Comparison of ENCODE assay signal across 9 mouse cellular contexts in genomic region chr5:134101322-134101721, GRCm38 (mm10). TPM values are rescaled to one million over a fixed set of nuclear protein-coding genes. Genes with fewer than 3 reads are reported as not detected.
DNase-seq lines count a peak whose midpoint lies in the region; ATAC-seq and TF ChIP-seq lines count a peak whose summit lies in the region.
"Had no signal": no experiment of that assay in that cellular context is flagged by ENCODE, and none has a peak within 500 bp of the region (broad histone marks: within the 10 kb centered on the region; RNA-seq: fewer than 3 reads in every experiment).

No protein-coding gene starts in this region.

- peak overlapping the region; percentile 2; the same call in 1 of the 2 replicates for H3K27ac ChIP-seq in heart, embryonic 10.5 days
- H3K27ac ChIP-seq in forebrain, postnatal 0 days (ENCODE audit: low read depth, low read length) = no peak overlapping the region
- peak overlapping the region; percentile 84 for H3K27ac ChIP-seq in kidney, embryonic 16.5 days (ENCODE audit: low read length)
- no peak overlapping the region for H3K27ac ChIP-seq in neural tube, embryonic 14.5 days (ENCODE audit: low read depth, low read length)
- no peak overlapping the region for H3K27ac ChIP-seq in lung, postnatal 0 days (ENCODE audit: low read length)
- H3K27ac ChIP-seq: liver, embryonic 12.5 days had no signal

- intact Hi-C loops in heart, postnatal 14 days (cut with DNase I) = no loop called here

- H3K4me1 ChIP-seq in heart, embryonic 10.5 days = peaks cover 37% of the 10 kb centered on the region
- H3K4me1 ChIP-seq in forebrain, postnatal 0 days (ENCODE audit: insufficient read depth) = peaks cover 15% of the 10 kb centered on the region; the same call in 1 of the 2 replicates
- peaks cover 30% of the 10 kb centered on the region for H3K4me1 ChIP-seq in kidney, embryonic 16.5 days (ENCODE audit: insufficient read depth, low read length)
- peaks cover 18% of the 10 kb centered on the region for H3K4me1 ChIP-seq in neural tube, embryonic 14.5 days (ENCODE audit: control insufficient read depth, insufficient read depth, low read length)
- no peaks in the 10 kb centered on the region; the same call in 1 of the 2 replicates for H3K4me1 ChIP-seq in lung, postnatal 0 days (ENCODE audit: insufficient read depth, low read depth, low read length)

- no peak for ATAC-seq in forebrain, postnatal 0 days
- no peak for ATAC-seq in kidney, embryonic 16.5 days (ENCODE audit: low FRiP score, low TSS enrichment)
- ATAC-seq in neural tube, embryonic 14.5 days (ENCODE audit: low read depth) = no peak
- ATAC-seq in lung, postnatal 0 days = no peak
- ATAC-seq: liver, embryonic 12.5 days had no signal

- WGBS in heart, embryonic 10.5 days = 60% methylated on average over 5 of the region's 5 CpGs
- 65% methylated on average over 5 of the region's 5 CpGs for WGBS in forebrain, postnatal 0 days
- WGBS in kidney, embryonic 16.5 days = 46% methylated on average over 5 of the region's 5 CpGs
- WGBS in neural tube, embryonic 14.5 days = 59% methylated on average over 5 of the region's 5 CpGs
- 60% methylated on average over 5 of the region's 5 CpGs for WGBS in lung, postnatal 0 days

- H3K36me3 ChIP-seq in heart, embryonic 10.5 days = peaks cover 7% of the 10 kb centered on the region; the same call in 1 of the 2 replicates
- H3K36me3 ChIP-seq in forebrain, postnatal 0 days (ENCODE audit: insufficient read depth) = 0 out of 2 replicates have a peak, but pooled peaks cover 6% of the 10 kb centered on the region
- H3K36me3 ChIP-seq in kidney, embryonic 16.5 days (ENCODE audit: insufficient read depth, low read length) = no peaks in the 10 kb centered on the region
- no peaks in the 10 kb centered on the region; the same call in 1 of the 2 replicates for H3K36me3 ChIP-seq in neural tube, embryonic 14.5 days (ENCODE audit: control insufficient read depth, insufficient read depth, low read length)
- H3K36me3 ChIP-seq in lung, postnatal 0 days (ENCODE audit: insufficient read depth, low read length) = no peaks in the 10 kb centered on the region
- H3K36me3 ChIP-seq: liver, embryonic 12.5 days had no signal

- no peak for TF ChIP-seq EP300 in lung, postnatal 0 days (IDR thresholded peaks at IDR 0.05)

- H3K4me2 ChIP-seq in forebrain, postnatal 0 days (ENCODE audit: low read depth) = peak overlapping the region; percentile 85
- H3K4me2 ChIP-seq in kidney, embryonic 16.5 days (replicated peaks; ENCODE audit: low read depth, low read length) = peak overlapping the region; percentile 96
- peak overlapping the region; percentile 58 for H3K4me2 ChIP-seq in neural tube, embryonic 14.5 days (ENCODE audit: low read depth, low read length)
- no peak overlapping the region for H3K4me2 ChIP-seq in lung, postnatal 0 days (replicated peaks; ENCODE audit: low read depth, low read length)

- 0 out of 2 replicates have a peak overlapping the region, but pooled peaks have one; percentile 81 for H3K9ac ChIP-seq in forebrain, postnatal 0 days
- H3K9ac ChIP-seq in kidney, embryonic 16.5 days (replicated peaks; ENCODE audit: low read length) = peak overlapping the region; percentile 48
- H3K9ac ChIP-seq in neural tube, embryonic 14.5 days (replicated peaks; ENCODE audit: low read depth, low read length) = peak overlapping the region; percentile 28; the same call in 1 of the 2 replicates
- H3K9ac ChIP-seq in lung, postnatal 0 days (replicated peaks; ENCODE audit: low read depth) = no peak overlapping the region
- H3K9ac ChIP-seq: liver, embryonic 12.5 days had no signal

- H3K27me3 ChIP-seq in heart, embryonic 10.5 days (ENCODE audit: insufficient read depth, poor library complexity, severe bottlenecking) = no peaks in the 10 kb centered on the region
- H3K27me3 ChIP-seq in forebrain, postnatal 0 days (ENCODE audit: insufficient read depth, low read length) = no peaks in the 10 kb centered on the region
- no peaks in the 10 kb centered on the region for H3K27me3 ChIP-seq in kidney, embryonic 16.5 days (ENCODE audit: insufficient read depth, low read length)
- no peaks in the 10 kb centered on the region for H3K27me3 ChIP-seq in neural tube, embryonic 14.5 days (ENCODE audit: control insufficient read depth, insufficient read depth, low read length)
- no peaks in the 10 kb centered on the region for H3K27me3 ChIP-seq in lung, postnatal 0 days (replicated peaks; ENCODE audit: insufficient read depth, low read length)

- no peak overlapping the region for H3K4me3 ChIP-seq in heart, embryonic 10.5 days
- H3K4me3 ChIP-seq in forebrain, postnatal 0 days (ENCODE audit: low read depth, low read length) = peak overlapping the region; percentile 81
- peak overlapping the region; percentile 85 for H3K4me3 ChIP-seq in kidney, embryonic 16.5 days (ENCODE audit: low read length)
- H3K4me3 ChIP-seq in neural tube, embryonic 14.5 days (ENCODE audit: low read depth, low read length) = peak overlapping the region; percentile 81
- no peak overlapping the region for H3K4me3 ChIP-seq in lung, postnatal 0 days (ENCODE audit: low read depth, low read length)
- H3K4me3 ChIP-seq: liver, embryonic 12.5 days had no signal

- TF ChIP-seq CTCF in forebrain, postnatal 0 days (IDR thresholded peaks at IDR 0.05; ENCODE audit: low read depth) = no peak
- TF ChIP-seq CTCF in lung, postnatal 0 days (IDR thresholded peaks at IDR 0.05) = no peak

- H3K9me3 ChIP-seq in heart, embryonic 10.5 days = no peaks in the 10 kb centered on the region
- no peaks in the 10 kb centered on the region for H3K9me3 ChIP-seq in forebrain, postnatal 0 days (ENCODE audit: low read length)
- no peaks in the 10 kb centered on the region for H3K9me3 ChIP-seq in kidney, embryonic 16.5 days (ENCODE audit: low read length)
- no peaks in the 10 kb centered on the region for H3K9me3 ChIP-seq in neural tube, embryonic 14.5 days (ENCODE audit: control insufficient read depth, low read length)
- no peaks in the 10 kb centered on the region for H3K9me3 ChIP-seq in lung, postnatal 0 days (ENCODE audit: low read length)
- H3K9me3 ChIP-seq: liver, embryonic 12.5 days had no signal

- no peak for DNase-seq in heart, embryonic 10.5 days (ENCODE audit: low spot score)
- no peak for DNase-seq in heart, postnatal 14 days
- DNase-seq in forebrain, postnatal 0 days = no peak
- DNase-seq in lung, postnatal 0 days (ENCODE audit: low spot score) = no peak
- no peak for DNase-seq in spleen, postnatal 36 days (ENCODE audit: low spot score in 2 of 2)
- no peak for DNase-seq in lung, postnatal 36 days

RNA-seq across cellular contexts. Expression of gene Castor2, which starts 1.8 kb away (rescaled TPM):
- polyA plus RNA-seq in heart, embryonic 10.5 days (2016; fragmentation: Nextera tagmentation; extraction: Ambion mirVana) = 5.1 and 5.8 TPM in 2 replicates
- 10 to 100 TPM; 21.8 to 22.3 TPM for total RNA-seq in heart, postnatal 14 days (2021)
- 16.8 and 19.3 TPM in 2 replicates for total RNA-seq in forebrain, postnatal 0 days (2014; rRNA removed)
- 18.9 and 21.9 TPM in 2 replicates for polyA plus RNA-seq in forebrain, postnatal 0 days (2015; fragmentation: Nextera tagmentation; extraction: Ambion mirVana)
- polyA plus RNA-seq in kidney, embryonic 16.5 days (2015; fragmentation: Nextera tagmentation; extraction: Ambion mirVana) = 14.0 and 15.2 TPM in 2 replicates
- polyA plus RNA-seq in neural tube, embryonic 14.5 days (2014; fragmentation: Nextera tagmentation; extraction: Ambion mirVana) = 28.8 and 30.5 TPM in 2 replicates
- polyA plus RNA-seq in lung, postnatal 0 days (2015; fragmentation: Nextera tagmentation; extraction: Ambion mirVana) = 6.3 and 7.8 TPM in 2 replicates

Comparison
In these comparisons a context has a peak if more than half of its experiments do, and no peak if none do; other contexts are left out.
1. H3K27ac ChIP-seq: peak in heart, embryonic 10.5 days (single experiment) and kidney, embryonic 16.5 days (single experiment); none in forebrain, postnatal 0 days (single experiment), neural tube, embryonic 14.5 days (single experiment) and lung, postnatal 0 days (single experiment).
2. H3K4me3 ChIP-seq: peak in forebrain, postnatal 0 days (single experiment), kidney, embryonic 16.5 days (single experiment) and neural tube, embryonic 14.5 days (single experiment); none in heart, embryonic 10.5 days (single experiment) and lung, postnatal 0 days (single experiment).